Mouse (Mus musculus): Measurements from ENCODE around the gene Rnf115.

- TF ChIP-seq CTCF (IDR thresholded peaks at IDR 0.05) (no peak), EP300 (IDR thresholded peaks at IDR 0.05) (no peak)
Observed at GRCm38 (mm10) chr3:96828984-96829383, 101.5 kb downstream of the Rnf115 start, which contains the start of the genes Pdzk1 and Cd160.
